Mouse (Mus musculus) limb, embryonic 10.5 days (tissue): ENCODE measurements around the gene Mcoln2. TPM values are rescaled to one million over a fixed set of nuclear protein-coding genes. Genes with fewer than 3 reads are reported as not detected.
"Not testable (repeated sequence)": the region's sequence is repeated elsewhere in the genome, so short reads cannot be mapped to it uniquely, and the experiment has no call there.

Source experiments
- DNase-seq: peaks from one replicate; pipeline ENCODE4 v3.0.0-alpha.2; 2017; ENCODE audit warnings: low spot score
- H3K27ac ChIP-seq: fragments of 300-500 bp; sonication (generic); 2 replicates; pipeline ENCODE4 v1.5.1; 2016; ENCODE audit warnings: mild to moderate bottlenecking
- H3K27me3 ChIP-seq: fragments of 300-500 bp; sonication (generic); 2 replicates; pipeline ENCODE4 v1.6.1; 2016; ENCODE audit warnings: low read depth, mild to moderate bottlenecking; ENCODE audit not compliant: poor library complexity, severe bottlenecking
- H3K36me3 ChIP-seq: fragments of 300-500 bp; sonication (generic); 2 replicates; pipeline ENCODE4 v1.6.1; 2016; ENCODE audit warnings: mild to moderate bottlenecking, moderate library complexity
- H3K4me1 ChIP-seq: fragments of 300-500 bp; sonication (generic); 2 replicates; pipeline ENCODE4 v1.6.1; 2016
- H3K4me3 ChIP-seq: fragments of 300-500 bp; sonication (generic); 2 replicates; pipeline ENCODE4 v1.5.1; 2016; ENCODE audit warnings: mild to moderate bottlenecking, moderate library complexity
- H3K9me3 ChIP-seq: fragments of 300-500 bp; sonication (generic); replicated peaks from 2 replicates; pipeline ENCODE4 v1.6.1; 2016; ENCODE audit warnings: mild to moderate bottlenecking
- WGBS: fragments of 180-500 bp; shearing (Covaris S2); methylation state at CpG from one replicate; pipeline ENCODE4 v1.1.7; 2016; 5-methylcytosine and 5-hydroxymethylcytosine counted together
- polyA plus RNA-seq: library from polyadenylated mRNA; unstranded; fragments of >200 nt; fragmentation: Nextera tagmentation; extraction: Ambion mirVana; gene quantifications from 2 replicates; pipeline ENCODE4 v1.2.1, GENCODE M21; 2016

Gene Mcoln2
- polyA plus RNA-seq, 1 experiment from 2014 or later, result 0.46 TPM

DNA sequence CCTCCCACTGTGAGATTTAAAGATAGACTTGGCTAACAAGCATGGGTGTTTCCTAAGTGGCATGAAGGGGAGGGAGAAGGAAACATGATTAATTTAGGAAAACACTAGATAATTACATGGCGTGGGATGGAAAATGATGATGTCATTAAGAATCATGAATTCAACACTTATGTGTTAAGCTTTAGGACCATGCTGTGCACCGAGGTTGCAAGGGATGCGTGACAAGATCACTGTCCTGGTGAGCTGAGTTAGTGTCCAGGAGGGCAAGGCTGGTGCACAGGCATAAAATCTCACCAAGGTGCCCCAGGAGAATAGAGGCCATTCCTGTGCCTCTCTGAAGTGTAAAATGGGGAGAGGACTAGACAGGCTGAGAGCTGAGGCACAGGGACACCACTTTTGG is 49.9 kb downstream of the Mcoln2 start:
- Histone ChIP-seq H3K9me3 (no peaks in the 10 kb centered on the region), H3K27ac (no peak overlapping the region), H3K4me1 (peaks cover 8% of the 10 kb centered on the region)

DNA sequence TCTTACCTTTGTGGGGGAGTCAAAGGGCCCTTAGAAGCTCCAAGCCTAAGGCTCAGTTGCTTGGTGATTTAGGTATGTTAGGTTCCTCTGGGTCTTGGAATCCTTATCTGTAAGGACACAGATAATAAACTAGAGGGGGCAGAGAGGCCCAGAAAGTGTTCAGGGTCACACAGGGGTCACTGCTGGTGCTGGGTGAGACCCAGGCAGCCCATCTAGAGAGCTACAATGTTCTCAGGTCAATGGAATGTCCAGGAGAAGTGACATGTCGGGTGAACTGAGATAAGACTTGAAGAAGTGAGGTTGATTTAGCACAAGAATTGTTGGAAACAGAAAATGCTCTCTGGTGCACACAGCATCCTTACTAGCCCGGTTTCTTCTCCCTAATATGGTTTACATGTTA is 54.7 kb downstream of the Mcoln2 start:
- H3K9me3 ChIP-seq, result no peaks in the 10 kb centered on the region
- H3K27me3 ChIP-seq, result no peaks in the 10 kb centered on the region
- no peaks in the 10 kb centered on the region for H3K4me1 ChIP-seq
- no peak for DNase-seq
- 54% methylated on average over 2 of the region's 2 CpGs for WGBS
- H3K36me3 ChIP-seq, result no peaks in the 10 kb centered on the region
- H3K27ac ChIP-seq, result no peak overlapping the region
- H3K4me3 ChIP-seq, result no peak overlapping the region

More for the DNA sequence above, 49.9 kb downstream of the Mcoln2 start:
- no peaks in the 10 kb centered on the region for H3K36me3 ChIP-seq
- WGBS, result 81% methylated on average over 3 of the region's 3 CpGs
- no peaks in the 10 kb centered on the region for H3K27me3 ChIP-seq
- H3K4me3 ChIP-seq, result no peak overlapping the region
- no peak for DNase-seq

DNA sequence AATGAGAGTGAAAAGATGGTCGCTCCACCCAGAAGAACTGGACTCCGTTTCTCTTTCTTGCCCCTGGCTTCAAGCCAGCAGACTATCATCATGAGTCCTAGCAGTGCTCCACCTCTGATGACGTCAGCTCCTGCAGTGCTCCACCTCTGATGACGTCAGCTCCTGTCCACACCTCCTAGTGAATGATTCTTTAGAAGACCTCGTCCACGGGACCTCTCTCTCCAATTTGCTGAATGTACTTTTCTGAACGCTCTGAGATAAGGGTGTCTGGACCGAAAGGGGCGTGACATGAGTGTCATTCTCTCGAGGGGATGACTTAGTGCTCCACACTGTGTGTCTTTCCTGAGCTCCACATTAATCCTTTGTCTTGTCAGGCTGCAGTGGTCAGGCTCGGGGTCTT is 55.7 kb downstream of the Mcoln2 start:
- Histone ChIP-seq H3K27me3 (no peaks in the 10 kb centered on the region), H3K4me1 (no peaks in the 10 kb centered on the region), H3K9me3 (no peaks in the 10 kb centered on the region), H3K27ac (no peak overlapping the region), H3K4me3 (no peak overlapping the region), H3K36me3 (no peaks in the 10 kb centered on the region)
- DNase-seq, result no peak
- WGBS, result 78% methylated on average over 11 of the region's 11 CpGs

- DNase-seq, result no peak
- no peak overlapping the region for H3K27ac ChIP-seq
- no peaks in the 10 kb centered on the region for H3K9me3 ChIP-seq
- no peaks in the 10 kb centered on the region for H3K27me3 ChIP-seq
- H3K4me3 ChIP-seq, result no peak overlapping the region
- no peaks in the 10 kb centered on the region for H3K4me1 ChIP-seq
- H3K36me3 ChIP-seq, result no peaks in the 10 kb centered on the region
- WGBS, result 85% methylated on average over 2 of the region's 2 CpGs
Observed at GRCm38 (mm10) chr3:146206635-146207034, 57.0 kb downstream of the Mcoln2 start.

DNA sequence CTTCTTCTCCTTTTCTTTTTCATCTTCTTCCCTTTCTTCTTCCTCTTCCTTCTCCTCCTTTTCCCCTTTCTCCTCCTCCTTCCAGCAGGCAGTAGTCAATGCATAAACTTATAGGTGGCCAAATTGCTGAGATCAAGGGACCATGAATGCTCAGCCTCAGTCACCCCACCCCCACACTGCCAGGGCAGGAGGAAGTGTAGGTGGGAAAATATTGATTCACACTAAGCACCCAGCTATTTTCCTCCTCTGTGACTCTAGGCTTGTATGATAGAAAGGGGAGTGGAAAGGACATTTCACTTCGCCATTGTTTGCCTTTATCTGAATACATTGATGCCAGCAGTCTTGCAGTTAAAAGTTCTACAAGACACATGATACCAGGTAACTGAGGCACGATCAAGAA is 57.8 kb downstream of the Mcoln2 start:
- Histone ChIP-seq H3K27ac (no peak overlapping the region), H3K9me3 (no peaks in the 10 kb centered on the region), H3K4me1 (no peaks in the 10 kb centered on the region), H3K4me3 (no peak overlapping the region), H3K36me3 (no peaks in the 10 kb centered on the region), H3K27me3 (no peaks in the 10 kb centered on the region)
- 83% methylated on average over 2 of the region's 2 CpGs for WGBS
- no peak for DNase-seq

GRCm38 (mm10) chr3:146209759-146210158 is 60.1 kb downstream of the Mcoln2 start:
- H3K4me1 ChIP-seq, H3K36me3 ChIP-seq, H3K27me3 ChIP-seq, H3K27ac ChIP-seq, DNase-seq, H3K9me3 ChIP-seq, H3K4me3 ChIP-seq: not testable (repeated sequence)
- 95% methylated on average over 8 of the region's 8 CpGs for WGBS

DNA sequence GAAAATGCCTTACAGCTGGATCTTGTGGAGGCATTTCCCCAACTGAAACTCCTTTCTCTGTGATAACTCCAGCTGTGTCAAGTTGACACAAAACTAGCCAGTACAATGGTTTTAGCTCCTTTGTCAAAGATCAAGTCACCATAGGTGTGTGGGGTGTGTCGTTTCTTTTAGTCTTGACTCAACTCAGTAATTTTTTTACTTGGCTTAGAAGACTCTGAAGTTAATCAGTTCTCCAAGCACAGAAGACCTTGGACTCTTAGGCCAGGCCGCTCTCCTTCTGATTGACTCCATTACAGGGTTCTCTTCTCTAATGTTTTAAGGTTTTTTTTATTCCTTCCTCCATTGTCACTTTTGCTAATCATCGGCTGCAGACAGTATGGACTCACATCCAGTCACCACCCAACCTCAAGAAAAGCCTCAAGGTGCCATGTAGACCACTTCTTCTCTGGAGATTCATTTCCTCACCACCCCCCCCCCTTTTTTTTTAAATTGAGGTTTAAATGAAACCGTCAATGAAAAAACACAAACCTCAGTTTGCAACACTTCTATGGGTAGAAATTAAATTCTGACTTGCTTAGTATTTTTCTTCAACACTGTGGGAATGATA is 61.6 kb downstream of the Mcoln2 start:
- Histone ChIP-seq H3K9me3 (no peaks in the 10 kb centered on the region), H3K27ac (no peak overlapping the region), H3K36me3 (no peaks in the 10 kb centered on the region), H3K27me3 (no peaks in the 10 kb centered on the region), H3K4me1 (no peaks in the 10 kb centered on the region), H3K4me3 (no peak overlapping the region)
- 86% methylated on average over 4 of the region's 4 CpGs for WGBS
- no peak for DNase-seq

- Histone ChIP-seq H3K36me3 (no peaks in the 10 kb centered on the region), H3K4me3 (no peak overlapping the region), H3K27ac (no peak overlapping the region), H3K4me1 (no peaks in the 10 kb centered on the region), H3K27me3 (no peaks in the 10 kb centered on the region), H3K9me3 (no peaks in the 10 kb centered on the region)
- WGBS, result 89% methylated on average over 2 of the region's 2 CpGs
- DNase-seq, result no peak
Observed at GRCm38 (mm10) chr3:146211964-146212363, 62.3 kb downstream of the Mcoln2 start.

GRCm38 (mm10) chr3:146213336-146213735 is 63.7 kb downstream of the Mcoln2 start:
- H3K9me3 ChIP-seq, result no peaks in the 10 kb centered on the region
- H3K4me3 ChIP-seq, result no peak overlapping the region
- H3K27me3 ChIP-seq, result no peaks in the 10 kb centered on the region
- H3K4me1 ChIP-seq, result no peaks in the 10 kb centered on the region
- H3K27ac ChIP-seq, result no peak overlapping the region
- H3K36me3 ChIP-seq, result no peaks in the 10 kb centered on the region
- no peak for DNase-seq
- 45% methylated on average over 5 of the region's 5 CpGs for WGBS

DNA sequence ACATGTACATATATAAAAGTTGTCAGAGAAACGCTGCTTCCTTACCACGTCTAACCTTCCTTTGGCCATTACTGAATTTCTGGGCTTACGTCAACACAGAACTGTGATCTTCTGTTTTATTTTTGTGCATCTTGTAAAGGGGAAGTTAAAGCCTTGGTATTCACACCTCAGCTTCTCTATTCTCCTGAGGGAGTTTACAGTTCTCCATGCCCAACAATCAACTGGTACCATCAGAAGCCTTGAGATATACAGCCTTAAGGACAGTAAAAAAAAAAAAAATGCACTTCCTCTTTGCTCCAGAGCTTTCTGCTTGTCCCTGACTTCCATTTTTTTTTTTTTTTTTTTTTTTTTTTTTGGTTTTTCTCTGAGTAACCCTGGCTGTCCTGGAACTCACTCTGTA is 66.9 kb downstream of the Mcoln2 start:
- Histone ChIP-seq H3K36me3 (no peaks in the 10 kb centered on the region), H3K9me3 (no peaks in the 10 kb centered on the region), H3K27ac (no peak overlapping the region), H3K4me3 (no peak overlapping the region), H3K27me3 (peaks cover 28% of the 10 kb centered on the region), H3K4me1 (peaks cover 11% of the 10 kb centered on the region)
- no peak for DNase-seq
- 91% methylated on average over 3 of the region's 3 CpGs for WGBS

DNA sequence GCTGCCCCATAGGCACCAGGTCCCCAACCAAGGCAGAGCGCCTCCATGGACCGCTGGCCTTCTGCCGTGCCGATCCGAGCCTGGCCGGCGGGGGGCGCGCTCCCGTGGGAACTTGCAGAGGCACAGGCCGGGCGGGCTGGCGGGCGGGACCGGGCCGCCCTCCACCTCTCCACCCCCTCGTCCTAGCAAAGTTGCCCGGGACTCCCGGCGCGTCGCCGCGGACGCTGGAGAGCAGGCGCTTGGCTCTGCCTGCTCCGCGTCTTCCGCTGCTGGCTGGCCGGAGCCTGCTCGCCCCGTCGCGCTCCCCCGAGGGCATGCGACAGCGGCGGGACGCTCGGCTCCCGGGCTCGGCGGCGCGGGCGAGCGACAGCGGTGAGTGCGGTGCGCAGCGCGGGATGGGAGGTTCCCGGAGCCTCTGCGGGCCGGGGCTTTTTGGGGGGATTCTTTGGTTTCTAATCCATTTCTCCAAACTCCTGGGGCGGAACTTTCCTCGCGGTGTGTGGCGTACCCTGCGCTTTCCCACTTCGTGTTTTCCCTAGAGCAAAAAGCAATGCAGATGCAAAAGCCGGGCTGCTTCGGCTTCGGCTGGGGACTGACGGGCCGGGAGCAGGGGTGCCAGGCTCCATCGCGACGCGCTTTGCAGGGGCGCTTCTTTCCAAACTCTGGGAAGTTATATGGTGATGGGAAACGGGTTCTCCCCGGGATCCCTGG is 71.3 kb downstream of the Mcoln2 start, which contains the start of gene Lpar3:
Gene Lpar3, plus strand, starts transcription at position 188 of the 711 bp plus-strand sequence.
- peak; percentile 86 for DNase-seq
- peaks cover 11% of the 10 kb centered on the region for H3K4me1 ChIP-seq
- no peaks in the 10 kb centered on the region for H3K36me3 ChIP-seq
- under 1% methylated on average over 73 of the region's 73 CpGs for WGBS
- H3K9me3 ChIP-seq, result no peaks in the 10 kb centered on the region
- H3K27ac ChIP-seq, result peak within 1 kb of the TSS; percentile 70
- H3K27me3 ChIP-seq, result peaks cover 51% of the 10 kb centered on the region
- H3K4me3 ChIP-seq, result peak within 1 kb of the TSS; percentile 68

- Histone ChIP-seq H3K4me1 (peaks cover 11% of the 10 kb centered on the region), H3K4me3 (no peak overlapping the region), H3K36me3 (no peaks in the 10 kb centered on the region), H3K27ac (no peak overlapping the region), H3K9me3 (no peaks in the 10 kb centered on the region), H3K27me3 (peaks cover 45% of the 10 kb centered on the region)
- no peak for DNase-seq
- WGBS, result 86% methylated on average over 4 of the region's 4 CpGs
Observed at GRCm38 (mm10) chr3:146224271-146224670, 74.6 kb downstream of the Mcoln2 start.

DNA sequence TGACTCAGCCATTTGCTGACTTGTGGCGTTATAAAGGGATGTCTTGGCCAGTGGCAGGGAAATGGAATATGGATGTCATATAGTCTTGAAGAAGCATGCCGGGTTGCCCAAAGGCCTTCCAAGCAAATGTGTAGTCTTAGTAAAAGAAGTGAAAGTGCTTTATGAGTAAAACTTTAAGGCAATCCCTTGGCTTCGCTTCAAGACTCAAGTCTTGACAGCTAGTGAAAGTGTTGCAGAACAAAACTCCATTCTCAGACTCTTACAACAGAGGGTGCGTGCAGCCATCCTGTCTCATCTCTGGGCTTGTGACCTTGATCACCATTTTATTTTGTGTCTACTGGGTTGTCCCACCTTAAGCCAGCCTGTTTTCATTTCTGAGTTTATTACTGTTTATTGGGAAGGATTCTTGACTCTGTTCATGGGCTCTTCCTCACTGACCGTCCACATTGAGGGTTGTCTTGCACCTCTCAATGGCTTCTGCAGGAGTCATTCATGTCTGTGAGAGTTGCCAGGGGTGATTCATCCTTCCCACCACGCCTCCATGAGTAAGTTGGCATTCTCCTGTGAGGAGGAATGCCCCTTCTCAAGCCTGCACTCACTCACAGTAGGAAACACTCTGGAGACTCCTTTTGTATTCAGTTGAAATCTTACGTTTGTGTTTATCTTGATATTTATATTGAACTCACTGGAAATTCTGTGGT is 75.6 kb downstream of the Mcoln2 start:
- no peak for DNase-seq
- Histone ChIP-seq H3K9me3 (no peaks in the 10 kb centered on the region), H3K4me1 (peaks cover 11% of the 10 kb centered on the region), H3K4me3 (no peak overlapping the region), H3K27ac (no peak overlapping the region), H3K36me3 (no peaks in the 10 kb centered on the region), H3K27me3 (peaks cover 36% of the 10 kb centered on the region)
- 82% methylated on average over 7 of the region's 7 CpGs for WGBS
